Mouse (Mus musculus) leukemia stem cell, adult 10-12 weeks (primary cell): ENCODE data around the gene Capn12. TPM values are rescaled to one million over a fixed set of nuclear protein-coding genes. Genes with fewer than 3 reads are reported as not detected.

Source experiments
- polyA plus RNA-seq: library from polyadenylated mRNA; stranded (reverse); fragments of >175 nt; gene quantifications from 2 replicates; pipeline ENCODE4 v1.2.3, GENCODE M21; 2012; ENCODE audit warnings: low replicate concordance

The Capn12 gene
- 0.07 TPM in 1 of 2 replicates, not detected in the other for polyA plus RNA-seq

DNA sequence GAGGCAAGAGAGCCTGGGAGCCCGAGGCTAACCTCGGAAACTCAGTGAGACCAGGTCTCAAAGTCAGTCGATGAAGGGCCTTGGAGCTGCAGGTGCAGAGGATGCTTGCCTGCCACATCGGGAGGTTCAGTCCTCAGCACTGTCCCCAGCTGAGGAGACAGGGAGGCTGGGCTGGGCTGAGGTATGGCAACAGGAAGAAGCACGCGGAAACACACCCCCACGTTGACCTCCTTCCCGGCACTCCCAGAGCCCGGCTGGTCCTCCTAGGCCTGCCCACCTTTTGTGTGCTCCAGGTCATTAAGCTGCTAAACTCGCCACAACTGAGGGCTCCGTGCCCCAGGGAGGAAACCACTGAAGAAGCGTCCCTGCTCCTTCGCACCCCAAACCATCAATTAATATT, at the start of gene Capn12:
Gene Capn12, plus strand, starts transcription at position 224 of the 400 bp plus-strand sequence.

DNA sequence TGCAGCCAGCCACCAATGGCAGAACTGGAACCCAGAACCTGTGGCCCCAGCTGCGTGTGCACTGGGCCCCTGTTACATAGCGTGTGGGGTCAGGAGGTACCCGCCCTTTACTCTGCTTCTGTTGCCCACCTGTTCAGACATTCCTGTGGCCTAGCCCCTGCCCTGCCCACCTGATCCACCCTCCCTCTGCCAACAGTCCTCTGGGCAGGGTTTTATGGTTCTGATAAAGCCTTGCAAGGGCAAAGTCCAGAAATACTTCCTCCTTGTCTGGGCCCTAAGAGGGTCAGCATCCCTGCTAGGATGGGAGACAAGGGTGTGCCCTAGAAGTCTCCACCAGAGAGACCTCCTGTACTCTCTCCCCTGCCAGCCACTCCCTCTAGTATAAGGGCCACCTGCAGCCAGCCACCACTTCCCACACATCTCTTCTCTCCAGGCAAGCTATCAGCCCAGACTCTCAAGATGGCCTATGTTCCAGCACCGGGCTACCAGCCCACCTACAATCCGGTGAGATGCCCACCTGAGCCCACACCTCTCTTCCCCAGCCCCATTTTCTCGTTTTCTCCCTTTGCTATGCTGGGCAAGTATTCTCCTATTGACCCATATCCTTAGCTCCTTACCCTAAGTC, 47.4 kb upstream of the Capn12 start, which contains the start of gene Lgals4:
Gene Lgals4, plus strand, starts transcription at position 132 of the 625 bp plus-strand sequence.

DNA sequence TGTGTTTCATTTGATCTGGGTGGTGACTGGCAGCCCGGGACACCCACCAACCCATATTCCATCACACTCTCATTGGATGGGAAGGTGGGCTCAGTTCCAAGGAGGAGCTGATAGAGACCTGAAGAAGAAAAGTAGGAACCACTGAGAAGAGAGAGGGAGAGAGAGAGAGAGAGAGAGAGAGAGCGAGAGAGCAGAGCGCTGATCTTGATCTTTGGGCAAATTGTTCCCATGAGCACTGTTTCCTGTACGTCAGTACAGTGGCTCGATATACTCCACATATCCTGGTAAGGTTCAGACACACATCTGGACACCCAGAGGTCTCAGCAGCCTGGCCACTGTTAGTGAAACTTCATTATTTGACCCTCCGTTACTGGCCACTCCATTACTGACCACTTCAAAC, 17.7 kb upstream of the Capn12 start, which contains the start of gene Lgals7:
Gene Lgals7, plus strand, starts transcription at position 314 of the 400 bp plus-strand sequence.

Other genes starting within 250 kb of the Capn12 start
- gene Fbxo27, start 188.6 kb upstream of the Capn12 start, polyA plus RNA-seq = 0.26 TPM in 2 replicates
- gene Fbxo17, start 164.6 kb upstream of the Capn12 start, polyA plus RNA-seq = 0.34 and 0.60 TPM in 2 replicates
- 270 and 504 TPM in 2 replicates for gene Mrps12, start 139.6 kb upstream of the Capn12 start, polyA plus RNA-seq
- 52.8 and 59.0 TPM in 2 replicates for gene Sars2, start 139.4 kb upstream of the Capn12 start, polyA plus RNA-seq
- gene Ccer2, start 125.2 kb upstream of the Capn12 start, polyA plus RNA-seq = 0.23 TPM in 1 of 2 replicates, not detected in the other
- 114 and 160 TPM in 2 replicates for gene Sirt2, start 114.7 kb upstream of the Capn12 start, polyA plus RNA-seq
- 136 and 205 TPM in 2 replicates for gene Nfkbib, start 113.9 kb upstream of the Capn12 start, polyA plus RNA-seq
- gene Rinl, start 92.5 kb upstream of the Capn12 start, polyA plus RNA-seq = 96.6 and 114 TPM in 2 replicates
- gene Hnrnpl, start 72.9 kb upstream of the Capn12 start, polyA plus RNA-seq = 590 and 675 TPM in 2 replicates
- 3.3 and 24.2 TPM in 2 replicates for gene Ech1, start 56.2 kb upstream of the Capn12 start, polyA plus RNA-seq
- 2.6 TPM in 1 of 2 replicates, not detected in the other for gene Lgals4, start 47.6 kb upstream of the Capn12 start, polyA plus RNA-seq
- gene Lgals7, start 17.6 kb upstream of the Capn12 start, polyA plus RNA-seq = 7.4 and 7.6 TPM in 2 replicates
- 469 and 673 TPM in 2 replicates for gene Actn4, start 80.9 kb downstream of the Capn12 start, polyA plus RNA-seq
- gene Eif3k, start 100.4 kb downstream of the Capn12 start, polyA plus RNA-seq = 39.7 and 203 TPM in 2 replicates
- 71.5 and 127 TPM in 2 replicates for gene Map4k1, start 100.6 kb downstream of the Capn12 start, polyA plus RNA-seq
- gene Ryr1, start 243.8 kb downstream of the Capn12 start, polyA plus RNA-seq = 0.17 and 0.19 TPM in 2 replicates